Mouse (Mus musculus): ENCODE data around the gene Dmrtc1c1.
"Not testable (repeated sequence)": the region's sequence is repeated elsewhere in the genome, so short reads cannot be mapped to it uniquely, and the experiment has no call there.

Dmrtc1c1 gene

GRCm38 (mm10) chrX:102802663-102803062, at the start of gene Dmrtc1c1:
Gene Dmrtc1c1, plus strand, starts transcription at chrX:102802963.
- DNase-seq (ENCODE audit: low read depth in 1 of 2, low spot score in 2 of 2), result not testable (repeated sequence)

- no peak for DNase-seq (ENCODE audit: low read depth in 1 of 2, low spot score in 2 of 2)
Measured at GRCm38 (mm10) chrX:102765878-102766277, 36.9 kb upstream of the Dmrtc1c1 start.

- no peak for DNase-seq (ENCODE audit: low read depth in 1 of 2, low spot score in 2 of 2)
Measured at GRCm38 (mm10) chrX:102812311-102812710, 9.5 kb downstream of the Dmrtc1c1 start.

- not testable (repeated sequence) for DNase-seq (ENCODE audit: low read depth in 1 of 2, low spot score in 2 of 2)
Measured at GRCm38 (mm10) chrX:102854516-102854915, 51.8 kb downstream of the Dmrtc1c1 start, which contains the start of gene Dmrtc1c2. Gene Dmrtc1c2, minus strand, starts transcription at chrX:102854616.
